Mouse (Mus musculus) cerebellum, adult 2 months (tissue): ENCODE results near the gene Fis1. TPM values are rescaled to one million over a fixed set of nuclear protein-coding genes. Genes with fewer than 3 reads are reported as not detected.

Source experiments
- DNase-seq, 2 experiments: peaks; one replicate each; pipeline ENCODE4 v3.0.0; 2021
- H3K27ac ChIP-seq: fragments of 200-500 bp; 2 replicates; pipeline ENCODE4 v1.5.1; 2012; ENCODE audit warnings: low read length, control low read depth, inconsistent platforms; ENCODE audit not compliant: insufficient read depth
- H3K27me3 ChIP-seq: fragments of 200-500 bp; 2 replicates; pipeline ENCODE4 v1.6.1; 2012; ENCODE audit warnings: inconsistent platforms, mild to moderate bottlenecking, low read length, moderate library complexity; ENCODE audit not compliant: control insufficient read depth, insufficient read depth
- H3K4me1 ChIP-seq: fragments of 200-500 bp; 2 replicates; pipeline ENCODE4 v1.6.1; 2011; ENCODE audit warnings: low read length; ENCODE audit not compliant: control insufficient read depth, insufficient read depth
- H3K4me3 ChIP-seq: fragments of 200-500 bp; replicated peaks from 2 replicates; pipeline ENCODE3; 2011; ENCODE audit warnings: mild to moderate bottlenecking, low read depth, low read length, control low read depth; ENCODE audit not compliant: insufficient read depth
- CTCF ChIP-seq: fragments of 200-500 bp; IDR thresholded peaks from 2 replicates; pipeline ENCODE4 v1.5.1; 2011; ENCODE audit warnings: low read depth, mild to moderate bottlenecking, control low read depth, low read length, moderate library complexity, borderline replicate concordance; ENCODE audit not compliant: insufficient read depth
- POLR2A ChIP-seq: fragments of 200-500 bp; IDR thresholded peaks from 2 replicates; pipeline ENCODE4 v1.6.1; 2011; ENCODE audit warnings: low read length, control low read depth, borderline replicate concordance; ENCODE audit not compliant: insufficient read depth
- WGBS: fragments of 180-500 bp; shearing (Covaris S2); methylation state at CpG from one replicate; pipeline ENCODE4 v1.1.7; 2018; 5-methylcytosine and 5-hydroxymethylcytosine counted together
- polyA plus RNA-seq: library from polyadenylated mRNA; depleted of rRNA; stranded (reverse); fragments of >200 nt; gene quantifications from 2 replicates; pipeline ENCODE4 v1.2.3, GENCODE M21; 2012

Fis1 gene
- polyA plus RNA-seq, 1 experiment = 473 TPM

GRCm38 (mm10) chr5:136965686-136966085 is 12.6 kb downstream of the Fis1 start:
- H3K4me1 ChIP-seq = peaks cover 4% of the 10 kb centered on the region; the same call in 1 of the 2 replicates
- DNase-seq = no peak
- H3K27me3 ChIP-seq = no peaks in the 10 kb centered on the region
- no peak overlapping the region for H3K27ac ChIP-seq
- H3K4me3 ChIP-seq = no peak overlapping the region
- WGBS = 87% methylated on average over 8 of the region's 8 CpGs
- TF ChIP-seq POLR2A = no peak
- no peak for TF ChIP-seq CTCF

- peaks cover 3% of the 10 kb centered on the region; the same call in 1 of the 2 replicates for H3K4me1 ChIP-seq
- no peak within 1 kb of the TSS for H3K4me3 ChIP-seq
- DNase-seq = no peak
- H3K27ac ChIP-seq = no peak within 1 kb of the TSS
- no peaks in the 10 kb centered on the region for H3K27me3 ChIP-seq
- TF ChIP-seq CTCF (0 out of 2 replicates have a peak, but pooled peaks have one; percentile 3), POLR2A (no peak)
- 78% methylated on average over 6 of the region's 6 CpGs for WGBS
Observed at GRCm38 (mm10) chr5:136966331-136966730, 13.3 kb downstream of the Fis1 start, which contains the start of gene Cldn15. Cldn15 (plus strand) TSS chr5:136966616.

- TF ChIP-seq POLR2A (no peak), CTCF (no peak)
- Histone ChIP-seq H3K27ac (no peak overlapping the region), H3K4me1 (no peaks in the 10 kb centered on the region), H3K27me3 (no peaks in the 10 kb centered on the region), H3K4me3 (no peak overlapping the region)
- no peak for DNase-seq
- 85% methylated on average over 4 of the region's 4 CpGs for WGBS
Observed at GRCm38 (mm10) chr5:136966861-136967455, 13.9 kb downstream of the Fis1 start.

GRCm38 (mm10) chr5:136967592-136967991 is 14.5 kb downstream of the Fis1 start:
- Histone ChIP-seq H3K27ac (no peak overlapping the region), H3K27me3 (no peaks in the 10 kb centered on the region), H3K4me1 (no peaks in the 10 kb centered on the region), H3K4me3 (no peak overlapping the region)
- TF ChIP-seq POLR2A = no peak
- no peak for TF ChIP-seq CTCF
- DNase-seq = no peak
- 26% methylated on average over 10 of the region's 10 CpGs for WGBS

GRCm38 (mm10) chr5:136970703-136971102 is 17.6 kb downstream of the Fis1 start:
- TF ChIP-seq CTCF = peak; percentile 60; the same call in 1 of the 2 replicates
- no peak for TF ChIP-seq POLR2A
- Histone ChIP-seq H3K27me3 (no peaks in the 10 kb centered on the region), H3K4me3 (no peak overlapping the region), H3K4me1 (no peaks in the 10 kb centered on the region), H3K27ac (no peak overlapping the region)
- DNase-seq = peak in 1 of 2 experiments; percentile 35
- 65% methylated on average over 1 of the region's 1 CpGs for WGBS

GRCm38 (mm10) chr5:136973670-136974069 is 20.6 kb downstream of the Fis1 start:
- Histone ChIP-seq H3K4me1 (no peaks in the 10 kb centered on the region), H3K27ac (no peak overlapping the region), H3K27me3 (no peaks in the 10 kb centered on the region), H3K4me3 (no peak overlapping the region)
- DNase-seq = no peak
- WGBS = 76% methylated on average over 8 of the region's 8 CpGs
- TF ChIP-seq CTCF (no peak), POLR2A (no peak)

GRCm38 (mm10) chr5:136977769-136978168 is 24.7 kb downstream of the Fis1 start:
- no peaks in the 10 kb centered on the region for H3K27me3 ChIP-seq
- WGBS = 76% methylated on average over 4 of the region's 4 CpGs
- TF ChIP-seq CTCF (no peak), POLR2A (no peak)

GRCm38 (mm10) chr5:136979762-136980161 is 26.7 kb downstream of the Fis1 start:
- WGBS = 88% methylated on average over 2 of the region's 2 CpGs
- Histone ChIP-seq H3K27ac (no peak overlapping the region), H3K4me1 (no peaks in the 10 kb centered on the region), H3K27me3 (no peaks in the 10 kb centered on the region), H3K4me3 (no peak overlapping the region)
- no peak for DNase-seq
- TF ChIP-seq POLR2A (no peak), CTCF (no peak)

More at GRCm38 (mm10) chr5:136977769-136978168, 24.7 kb downstream of the Fis1 start:
- no peak overlapping the region for H3K4me3 ChIP-seq
- no peaks in the 10 kb centered on the region for H3K4me1 ChIP-seq
- no peak overlapping the region for H3K27ac ChIP-seq
- DNase-seq = no peak
